Mouse (Mus musculus): Measurements from ENCODE around the gene BC049715. TPM values are rescaled to one million over a fixed set of nuclear protein-coding genes. Genes with fewer than 3 reads are reported as not detected.
A peak's percentile ranks its signal among the peaks of the same experiment; 100 is the strongest.

BC049715 gene
- polyA plus RNA-seq, 1 experiment, result 1.5 TPM

DNA sequence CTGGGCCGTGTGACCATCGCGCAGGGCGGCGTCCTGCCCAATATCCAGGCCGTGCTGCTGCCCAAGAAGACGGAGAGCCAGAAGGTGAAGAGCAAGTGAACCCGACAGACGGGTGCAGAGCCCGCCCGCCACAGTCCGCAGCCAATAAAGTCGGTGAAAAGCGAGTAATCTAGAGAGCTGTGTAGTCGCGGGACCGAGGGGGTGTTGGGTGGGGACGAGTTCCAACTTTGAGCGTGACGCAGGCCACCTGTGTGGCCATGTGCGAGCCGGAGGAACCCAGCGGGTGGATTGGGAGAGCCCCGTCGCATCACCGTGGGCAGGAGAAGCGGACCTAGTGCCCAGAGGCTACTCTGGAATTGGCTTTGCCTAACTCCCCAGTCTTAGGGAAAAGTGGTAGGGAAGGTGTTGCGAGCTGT, 18.8 kb upstream of the BC049715 start:
- no peak for TF ChIP-seq FLI1 (IDR thresholded peaks at IDR 0.05; ENCODE audit: low read length)
- TF ChIP-seq GATA1 (IDR thresholded peaks at IDR 0.05; ENCODE audit: borderline replicate concordance, low read length), result no peak
- Histone ChIP-seq H3K36me3 (replicated peaks; ENCODE audit: low read length) (peaks cover 41% of the 10 kb centered on the region), H3K27me3 (replicated peaks) (no peaks in the 10 kb centered on the region), H3K9me3 (no peaks in the 10 kb centered on the region), H3K4me3 (replicated peaks) (peak overlapping the region; percentile 94), H3K4me1 (peaks cover 64% of the 10 kb centered on the region)

DNA sequence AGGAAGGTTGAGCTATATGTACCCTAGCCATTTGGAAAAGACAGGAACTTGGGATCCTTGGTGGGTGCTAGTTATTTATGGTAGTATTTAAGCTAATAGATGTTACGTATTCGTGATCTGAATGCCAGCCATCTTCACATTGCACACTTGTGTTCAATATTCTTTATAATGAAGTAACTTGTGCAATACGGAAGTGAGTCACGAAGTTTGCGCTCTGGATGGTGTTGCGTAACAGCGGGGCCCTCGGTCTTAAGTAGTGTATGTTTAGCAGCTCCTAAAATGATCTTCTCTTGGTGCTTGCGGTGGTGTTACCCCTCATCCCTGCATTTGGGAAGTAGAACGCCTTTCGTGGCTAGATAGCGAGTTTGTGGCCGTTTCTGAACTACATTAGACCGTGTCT, 18.3 kb upstream of the BC049715 start:
- H3K27me3 ChIP-seq (replicated peaks), result no peaks in the 10 kb centered on the region
- H3K4me3 ChIP-seq (replicated peaks), result peak overlapping the region; percentile 94
- peaks cover 60% of the 10 kb centered on the region for H3K4me1 ChIP-seq
- H3K9me3 ChIP-seq, result no peaks in the 10 kb centered on the region
- TF ChIP-seq FLI1 (IDR thresholded peaks at IDR 0.05; ENCODE audit: low read length) (no peak), GATA1 (IDR thresholded peaks at IDR 0.05; ENCODE audit: borderline replicate concordance, low read length) (no peak)
- H3K36me3 ChIP-seq (replicated peaks; ENCODE audit: low read length), result peaks cover 46% of the 10 kb centered on the region

DNA sequence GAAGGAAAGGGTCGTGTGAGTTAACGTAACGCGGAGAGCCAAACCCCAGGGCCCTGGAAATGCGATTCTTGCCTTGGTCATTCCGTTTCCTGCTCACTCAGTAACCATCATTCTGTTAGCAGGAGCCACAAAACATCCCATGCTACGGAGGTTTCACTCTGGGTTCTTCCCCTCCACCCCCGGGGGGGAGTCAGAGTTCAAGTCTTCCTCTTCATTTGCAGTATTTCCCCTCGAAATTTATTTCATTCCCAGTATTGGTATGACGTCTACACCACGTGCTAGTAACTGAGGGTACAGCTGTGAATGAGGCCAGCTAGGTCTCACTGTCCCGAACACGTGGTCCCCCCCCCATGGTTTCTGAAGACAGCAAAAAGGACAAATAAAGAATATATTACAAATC, 17.8 kb upstream of the BC049715 start:
- Histone ChIP-seq H3K27me3 (replicated peaks) (no peaks in the 10 kb centered on the region), H3K4me3 (replicated peaks) (peak overlapping the region; percentile 94), H3K36me3 (replicated peaks; ENCODE audit: low read length) (peaks cover 52% of the 10 kb centered on the region), H3K4me1 (peaks cover 62% of the 10 kb centered on the region), H3K9me3 (no peaks in the 10 kb centered on the region)
- TF ChIP-seq FLI1 (IDR thresholded peaks at IDR 0.05; ENCODE audit: low read length), result no peak

DNA sequence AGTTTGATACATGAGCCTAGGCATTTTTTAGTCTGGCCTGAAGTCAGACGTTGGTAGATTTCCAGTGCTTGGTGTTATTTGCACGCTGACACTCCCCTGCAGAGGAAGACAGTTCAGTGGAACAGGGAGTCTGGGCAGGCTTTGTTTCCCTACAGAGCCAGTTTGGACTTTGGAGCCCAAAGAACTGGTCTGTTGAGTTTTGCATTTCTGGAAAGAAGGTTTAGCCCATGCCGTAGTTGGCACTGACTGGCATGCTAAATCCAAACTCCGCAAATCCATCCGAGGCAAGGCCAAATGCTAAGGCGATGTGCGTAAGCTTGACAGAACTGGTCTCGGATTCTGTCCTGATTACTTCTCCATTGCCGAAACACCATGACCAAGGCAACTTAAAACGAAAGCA, 16.2 kb upstream of the BC049715 start:
- Histone ChIP-seq H3K36me3 (replicated peaks; ENCODE audit: low read length) (peaks cover 66% of the 10 kb centered on the region), H3K9me3 (no peaks in the 10 kb centered on the region), H3K4me3 (replicated peaks) (no peak overlapping the region), H3K4me1 (peaks cover 56% of the 10 kb centered on the region), H3K27me3 (replicated peaks) (no peaks in the 10 kb centered on the region)
- TF ChIP-seq FLI1 (IDR thresholded peaks at IDR 0.05; ENCODE audit: low read length), result no peak
- no peak for TF ChIP-seq GATA1 (IDR thresholded peaks at IDR 0.05; ENCODE audit: borderline replicate concordance, low read length)

DNA sequence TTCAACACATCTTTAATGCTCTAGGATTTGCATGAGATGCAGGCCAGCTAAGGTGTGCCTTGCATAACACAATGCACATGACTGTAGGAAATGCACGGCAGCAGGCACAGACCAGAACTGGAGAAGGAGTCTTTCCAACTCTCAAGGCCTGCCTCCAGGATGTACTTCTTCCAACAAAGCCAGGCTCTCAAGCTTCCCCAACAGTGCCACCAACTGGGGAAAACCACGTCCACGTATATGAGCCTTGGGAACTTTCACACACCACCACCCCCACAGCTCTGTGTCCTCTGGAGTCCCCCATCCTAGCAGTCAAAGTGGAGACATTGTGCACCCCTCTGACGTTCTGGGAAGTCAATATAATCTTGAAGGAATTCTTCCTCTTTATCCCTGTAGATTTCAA, 14.3 kb upstream of the BC049715 start:
- no peaks in the 10 kb centered on the region for H3K9me3 ChIP-seq
- no peaks in the 10 kb centered on the region for H3K27me3 ChIP-seq (replicated peaks)
- peaks cover 40% of the 10 kb centered on the region for H3K4me1 ChIP-seq
- H3K4me3 ChIP-seq (replicated peaks), result peak overlapping the region; percentile 46
- TF ChIP-seq GATA1 (IDR thresholded peaks at IDR 0.05; ENCODE audit: borderline replicate concordance, low read length) (no peak), FLI1 (IDR thresholded peaks at IDR 0.05; ENCODE audit: low read length) (no peak)
- H3K36me3 ChIP-seq (replicated peaks; ENCODE audit: low read length), result peaks cover 85% of the 10 kb centered on the region

DNA sequence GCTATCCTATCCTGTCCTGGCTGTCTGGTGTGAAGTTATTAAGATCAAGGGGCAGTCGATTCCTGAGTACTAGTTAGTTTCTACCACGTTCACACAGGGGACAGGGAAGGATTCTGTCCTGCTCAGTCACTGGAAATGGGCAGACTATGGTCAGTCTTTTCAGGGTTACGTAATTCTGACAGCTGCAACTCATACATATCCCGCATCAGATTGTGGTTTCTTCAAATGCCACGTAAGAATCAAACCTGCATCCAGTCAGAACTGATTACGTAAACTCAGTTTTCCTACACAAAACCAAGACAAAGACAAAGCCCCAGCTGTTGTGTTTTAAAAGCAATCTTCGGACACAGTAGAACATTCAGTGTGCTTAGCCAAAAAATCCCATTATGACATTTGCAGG, 12.0 kb upstream of the BC049715 start:
- Histone ChIP-seq H3K27me3 (replicated peaks) (no peaks in the 10 kb centered on the region), H3K36me3 (replicated peaks; ENCODE audit: low read length) (peaks cover 98% of the 10 kb centered on the region), H3K4me3 (replicated peaks) (no peak overlapping the region), H3K9me3 (no peaks in the 10 kb centered on the region), H3K4me1 (peaks cover 32% of the 10 kb centered on the region)
- TF ChIP-seq FLI1 (IDR thresholded peaks at IDR 0.05; ENCODE audit: low read length) (no peak), GATA1 (IDR thresholded peaks at IDR 0.05; ENCODE audit: borderline replicate concordance, low read length) (no peak)

DNA sequence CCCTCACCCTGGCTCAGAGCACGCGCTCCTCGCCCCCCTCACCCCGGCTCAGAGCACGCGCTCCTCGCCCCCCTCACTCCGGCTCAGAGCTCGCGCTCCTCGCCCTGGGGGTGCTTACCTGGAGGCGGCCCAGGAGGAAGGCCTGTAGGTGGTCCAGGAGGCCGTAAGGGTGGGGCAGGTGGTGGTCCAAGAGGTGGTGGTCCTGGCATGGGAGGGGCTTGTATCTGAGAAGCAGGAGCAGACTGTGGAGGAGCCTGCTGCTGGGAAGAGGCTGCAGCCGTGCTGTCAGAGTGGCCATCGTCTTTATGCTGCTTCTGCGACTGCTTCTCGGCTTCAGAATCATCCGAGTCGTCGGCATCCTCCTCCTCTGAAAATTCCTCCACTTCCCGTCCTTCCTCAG, 10.6 kb upstream of the BC049715 start:
- no peaks in the 10 kb centered on the region for H3K27me3 ChIP-seq (replicated peaks)
- no peak overlapping the region for H3K4me3 ChIP-seq (replicated peaks)
- H3K36me3 ChIP-seq (replicated peaks; ENCODE audit: low read length), result peaks cover 98% of the 10 kb centered on the region
- TF ChIP-seq GATA1 (IDR thresholded peaks at IDR 0.05; ENCODE audit: borderline replicate concordance, low read length) (no peak), FLI1 (IDR thresholded peaks at IDR 0.05; ENCODE audit: low read length) (no peak)
- H3K4me1 ChIP-seq, result peaks cover 23% of the 10 kb centered on the region
- no peaks in the 10 kb centered on the region for H3K9me3 ChIP-seq

DNA sequence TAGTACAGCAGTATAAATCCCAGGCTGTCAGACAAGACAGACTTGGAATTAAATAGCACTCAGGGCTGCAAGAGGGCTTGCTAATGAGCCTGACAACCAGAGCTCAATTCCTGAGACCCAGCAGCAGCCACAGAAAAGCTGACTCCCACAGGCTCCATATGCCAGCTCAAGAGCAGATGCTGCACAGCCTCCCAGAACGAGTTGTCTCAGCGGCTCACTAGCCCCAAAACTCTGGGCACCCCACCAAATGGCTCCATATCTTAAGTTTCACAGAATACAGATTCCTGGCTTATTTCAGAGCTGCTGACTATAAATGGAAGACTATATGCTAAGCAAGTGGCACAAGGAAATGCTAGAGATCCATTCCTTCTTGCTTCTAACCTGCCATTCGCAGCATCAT, 9.9 kb upstream of the BC049715 start:
- no peak for TF ChIP-seq FLI1 (IDR thresholded peaks at IDR 0.05; ENCODE audit: low read length)
- TF ChIP-seq GATA1 (IDR thresholded peaks at IDR 0.05; ENCODE audit: borderline replicate concordance, low read length), result no peak

DNA sequence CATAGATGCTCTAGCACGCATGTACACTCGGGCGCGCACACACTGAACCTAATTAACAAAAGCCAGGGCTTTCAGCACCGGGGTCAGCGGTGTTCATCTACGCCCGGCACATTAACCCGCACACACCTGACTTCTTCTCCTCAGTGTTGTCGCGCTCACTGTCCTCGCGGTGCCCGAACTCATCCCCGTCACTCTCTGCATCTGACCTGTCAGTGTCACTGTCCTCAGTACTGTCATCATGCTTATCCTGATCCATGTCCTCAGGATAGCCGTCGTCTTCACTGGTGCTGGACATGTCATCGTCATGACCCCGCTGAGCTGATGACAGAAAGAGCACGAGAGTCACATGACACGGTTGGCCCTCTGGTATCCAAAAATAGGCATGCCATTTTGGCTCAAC, 7.0 kb upstream of the BC049715 start:
- TF ChIP-seq FLI1 (IDR thresholded peaks at IDR 0.05; ENCODE audit: low read length) (no peak), GATA1 (IDR thresholded peaks at IDR 0.05; ENCODE audit: borderline replicate concordance, low read length) (no peak)
- no peaks in the 10 kb centered on the region for H3K27me3 ChIP-seq (replicated peaks)
- H3K4me1 ChIP-seq, result peaks cover 8% of the 10 kb centered on the region
- peak overlapping the region; percentile 46 for H3K4me3 ChIP-seq (replicated peaks)
- no peaks in the 10 kb centered on the region for H3K9me3 ChIP-seq
- peaks cover 95% of the 10 kb centered on the region for H3K36me3 ChIP-seq (replicated peaks; ENCODE audit: low read length)

More for the DNA sequence above, 9.9 kb upstream of the BC049715 start:
- peaks cover 98% of the 10 kb centered on the region for H3K36me3 ChIP-seq (replicated peaks; ENCODE audit: low read length)
- no peaks in the 10 kb centered on the region for H3K27me3 ChIP-seq (replicated peaks)
- no peaks in the 10 kb centered on the region for H3K9me3 ChIP-seq
- peaks cover 19% of the 10 kb centered on the region for H3K4me1 ChIP-seq
- H3K4me3 ChIP-seq (replicated peaks), result no peak overlapping the region

DNA sequence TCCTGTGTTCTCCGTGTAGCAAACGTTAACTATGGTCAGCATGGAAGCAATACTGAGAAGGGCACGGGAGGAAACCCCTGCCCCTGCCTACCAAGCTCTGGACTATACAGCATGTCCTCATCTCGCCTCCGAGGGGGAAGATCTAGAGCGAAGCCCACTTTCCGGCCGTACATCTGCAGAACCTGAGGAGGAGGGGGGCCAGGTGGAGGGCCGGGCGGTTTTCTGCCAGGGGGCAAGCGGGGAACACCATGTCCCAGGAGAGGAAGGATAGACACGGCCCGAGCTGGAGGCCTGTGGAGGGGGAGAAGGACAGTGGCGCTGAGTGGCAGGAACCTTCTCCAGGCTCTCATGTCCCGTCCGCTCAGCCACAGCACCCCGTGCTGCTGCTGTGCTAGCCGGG, 6.3 kb upstream of the BC049715 start:
- H3K4me3 ChIP-seq (replicated peaks), result no peak overlapping the region
- H3K36me3 ChIP-seq (replicated peaks; ENCODE audit: low read length), result peaks cover 93% of the 10 kb centered on the region
- no peaks in the 10 kb centered on the region for H3K27me3 ChIP-seq (replicated peaks)
- H3K4me1 ChIP-seq, result peaks cover 7% of the 10 kb centered on the region
- TF ChIP-seq FLI1 (IDR thresholded peaks at IDR 0.05; ENCODE audit: low read length), result no peak
- no peak for TF ChIP-seq GATA1 (IDR thresholded peaks at IDR 0.05; ENCODE audit: borderline replicate concordance, low read length)
- no peaks in the 10 kb centered on the region for H3K9me3 ChIP-seq

DNA sequence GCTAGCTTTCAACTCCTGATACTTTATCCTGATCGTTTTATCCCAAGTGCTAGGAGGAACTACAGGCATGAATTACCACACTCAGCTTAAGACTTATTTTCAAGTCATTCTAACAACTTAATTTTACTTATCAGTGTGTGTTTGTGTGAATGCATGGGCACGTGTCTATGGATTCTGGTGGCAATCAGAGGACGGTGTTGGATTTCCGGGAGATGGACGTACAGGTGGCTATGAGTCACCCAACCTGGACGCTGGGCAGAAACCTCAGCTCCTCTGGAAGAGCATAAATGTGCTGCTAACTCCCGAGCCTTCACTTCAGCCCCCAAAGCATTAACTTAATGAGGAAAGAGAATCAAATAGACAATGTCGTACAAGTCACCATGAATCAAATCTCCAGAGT, 2.4 kb upstream of the BC049715 start:
- Histone ChIP-seq H3K27me3 (replicated peaks) (no peaks in the 10 kb centered on the region), H3K9me3 (no peaks in the 10 kb centered on the region), H3K4me3 (replicated peaks) (no peak overlapping the region), H3K36me3 (replicated peaks; ENCODE audit: low read length) (peaks cover 57% of the 10 kb centered on the region), H3K4me1 (peaks cover 20% of the 10 kb centered on the region)
- TF ChIP-seq FLI1 (IDR thresholded peaks at IDR 0.05; ENCODE audit: low read length) (no peak), GATA1 (IDR thresholded peaks at IDR 0.05; ENCODE audit: borderline replicate concordance, low read length) (no peak)
